Mouse (Mus musculus) left cerebral cortex, adult 9 months (tissue): Measurements from ENCODE around the gene Fut11.
"Not testable (repeated sequence)": the region's sequence is repeated elsewhere in the genome, so short reads cannot be mapped to it uniquely, and the experiment has no call there.

ENCODE experiments used
- DNase-seq, 2 experiments: peaks; one replicate each; pipeline ENCODE4 v3.0.0; 2022; ENCODE audit warnings: low spot score in 2 of 2

Gene Fut11

GRCm38 (mm10) chr14:20674064-20674833, 20.5 kb upstream of the Fut11 start, which contains the start of gene Sec24c:
Sec24c (plus strand) TSS chr14:20674308.
- DNase-seq: peak; percentile 90 to 94

DNA sequence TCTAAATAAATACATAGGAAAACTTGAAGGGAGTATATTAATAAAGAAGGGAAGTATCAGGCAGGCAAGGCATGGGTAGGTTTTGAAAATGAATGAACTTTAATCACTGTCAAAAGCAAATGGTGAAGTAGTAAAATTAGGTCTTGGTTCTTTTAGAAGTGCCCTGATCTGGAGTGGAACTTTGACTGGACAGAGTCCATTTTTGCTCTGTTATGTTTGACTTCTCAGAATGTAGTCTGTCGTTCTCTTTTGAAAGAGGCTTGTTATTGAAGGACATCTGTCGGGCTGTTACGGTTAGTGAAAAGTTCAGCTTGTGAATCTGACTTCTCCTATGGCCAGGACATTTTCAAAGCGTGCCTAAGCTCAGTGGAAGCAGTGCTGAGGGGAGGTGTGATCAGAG, 16.9 kb upstream of the Fut11 start:
- DNase-seq: no peak

- DNase-seq: no peak
Observed at GRCm38 (mm10) chr14:20681742-20682141, 13.0 kb upstream of the Fut11 start.

DNA sequence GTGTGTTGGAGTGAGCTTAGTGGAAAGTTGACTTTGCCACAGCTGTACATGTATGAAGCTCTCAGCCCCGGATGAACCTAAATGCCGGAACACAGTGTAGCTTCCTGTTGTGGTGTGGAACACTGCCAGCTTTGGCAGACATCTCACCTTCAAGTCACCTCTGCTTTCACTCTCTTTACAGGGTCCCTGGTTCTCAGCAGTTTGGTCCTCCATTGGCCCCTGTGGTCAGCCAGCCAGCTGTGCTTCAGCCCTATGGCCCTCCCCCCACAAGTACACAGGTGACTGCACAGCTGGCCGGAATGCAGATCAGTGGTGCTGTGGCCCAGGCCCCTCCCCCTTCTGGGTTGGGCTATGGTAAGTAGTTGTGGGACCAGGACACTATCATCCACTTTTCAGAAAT, 12.3 kb upstream of the Fut11 start:
- DNase-seq: no peak

- peak in 1 of 2 experiments; percentile 40 for DNase-seq
Observed at GRCm38 (mm10) chr14:20686576-20686975, 8.2 kb upstream of the Fut11 start.

DNA sequence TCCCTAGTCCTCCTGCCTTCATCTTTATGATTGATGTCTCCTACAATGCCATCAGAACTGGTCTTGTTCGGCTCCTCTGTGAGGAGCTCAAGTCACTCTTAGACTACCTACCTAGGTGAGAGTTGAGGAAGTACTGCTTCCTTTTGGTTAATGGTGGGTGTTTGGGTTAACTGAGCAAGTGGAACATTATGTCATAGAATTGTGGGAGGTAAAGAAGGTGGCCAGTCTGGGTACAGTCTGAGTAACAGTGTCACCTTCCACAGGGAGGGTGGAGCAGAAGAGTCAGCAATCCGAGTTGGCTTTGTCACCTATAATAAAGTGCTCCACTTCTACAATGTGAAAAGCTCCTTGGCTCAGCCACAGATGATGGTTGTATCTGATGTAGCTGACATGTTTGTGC, 5.8 kb upstream of the Fut11 start:
- no peak for DNase-seq

DNA sequence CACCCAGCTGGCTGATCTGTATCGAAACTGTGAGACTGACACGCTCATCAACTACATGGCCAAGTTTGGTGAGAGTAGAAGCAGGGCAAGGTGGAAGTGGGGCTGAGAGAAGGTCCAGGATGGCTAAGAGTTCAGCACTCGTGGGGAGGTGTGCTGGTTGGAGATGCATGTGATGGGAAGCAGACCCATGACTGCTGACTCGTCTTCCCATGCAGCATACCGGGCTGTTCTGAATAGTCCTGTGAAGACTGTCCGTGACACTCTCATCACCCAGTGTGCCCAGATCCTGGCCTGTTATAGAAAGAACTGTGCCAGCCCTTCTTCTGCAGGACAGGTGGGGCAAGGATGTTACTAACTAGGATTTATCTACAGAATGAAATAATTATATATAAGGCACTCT, 3.0 kb upstream of the Fut11 start:
- no peak for DNase-seq

- DNase-seq: no peak
Observed at GRCm38 (mm10) chr14:20693589-20694101, 1.1 kb upstream of the Fut11 start.

GRCm38 (mm10) chr14:20694185-20694883, 434 bp upstream of the Fut11 start:
- DNase-seq: peak in 1 of 2 experiments; percentile 46

GRCm38 (mm10) chr14:20695761-20696520, 1.2 kb downstream of the Fut11 start:
- DNase-seq: no peak

- peak in 1 of 2 experiments; percentile 72 for DNase-seq
Observed at GRCm38 (mm10) chr14:20696986-20697385, 2.2 kb downstream of the Fut11 start.

GRCm38 (mm10) chr14:20698515-20698914, 3.7 kb downstream of the Fut11 start:
- DNase-seq: no peak

GRCm38 (mm10) chr14:20700362-20700761, 5.6 kb downstream of the Fut11 start:
- DNase-seq: no peak

DNA sequence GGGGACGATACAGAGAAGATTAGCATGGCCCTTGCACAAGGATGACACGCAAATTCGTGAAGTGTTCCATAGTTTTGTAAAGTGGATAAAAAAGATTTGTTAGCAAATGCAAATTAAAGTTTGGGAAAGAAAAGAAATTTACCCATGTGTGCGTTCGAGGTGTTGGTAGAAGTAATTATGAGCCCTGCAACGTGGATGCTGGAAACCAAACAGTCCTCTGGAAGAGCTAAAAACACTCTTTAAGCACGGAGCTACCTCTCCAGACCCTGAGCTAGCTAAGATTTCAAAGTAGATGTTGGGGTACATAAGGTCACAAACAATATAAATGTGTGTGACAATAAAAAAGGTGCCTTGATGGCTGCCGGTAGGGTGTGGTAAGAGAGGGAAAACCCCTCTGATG, 6.8 kb downstream of the Fut11 start:
- DNase-seq: no peak

DNA sequence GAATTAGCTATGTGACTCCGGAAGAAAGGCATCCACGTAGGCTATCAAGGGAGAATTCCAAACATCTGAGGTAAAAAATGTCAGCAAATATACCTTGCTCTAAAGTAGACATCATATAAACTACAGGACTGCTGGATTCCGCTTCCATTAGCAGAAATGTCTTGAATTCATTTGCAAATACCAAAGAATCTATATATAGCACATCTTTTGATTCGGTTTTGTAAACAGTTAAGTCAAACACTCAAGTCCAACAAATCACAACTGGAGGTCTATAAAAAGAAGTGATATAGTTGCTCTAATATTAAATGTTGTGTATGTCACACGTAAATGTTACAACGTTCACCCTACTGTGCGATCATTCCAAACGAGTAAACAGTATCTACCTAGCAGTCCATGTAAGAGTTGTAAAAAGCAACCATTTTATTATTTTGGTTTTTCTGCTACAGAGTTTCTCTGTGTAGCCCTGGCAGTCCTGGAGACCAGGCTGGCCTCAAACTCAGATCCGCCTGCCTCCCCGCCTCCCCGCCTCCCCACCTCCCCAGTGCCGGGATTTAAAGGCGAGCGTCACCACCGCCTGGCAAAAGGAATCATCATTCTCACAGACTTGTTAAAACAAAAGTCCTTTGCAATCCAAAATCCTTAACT, 7.5 kb downstream of the Fut11 start:
- no peak for DNase-seq

GRCm38 (mm10) chr14:20702741-20703381, 8.1 kb downstream of the Fut11 start, which contains the start of gene Chchd1:
Chchd1 (plus strand) TSS chr14:20703006.
- peak in 1 of 2 experiments; percentile 92 for DNase-seq

DNA sequence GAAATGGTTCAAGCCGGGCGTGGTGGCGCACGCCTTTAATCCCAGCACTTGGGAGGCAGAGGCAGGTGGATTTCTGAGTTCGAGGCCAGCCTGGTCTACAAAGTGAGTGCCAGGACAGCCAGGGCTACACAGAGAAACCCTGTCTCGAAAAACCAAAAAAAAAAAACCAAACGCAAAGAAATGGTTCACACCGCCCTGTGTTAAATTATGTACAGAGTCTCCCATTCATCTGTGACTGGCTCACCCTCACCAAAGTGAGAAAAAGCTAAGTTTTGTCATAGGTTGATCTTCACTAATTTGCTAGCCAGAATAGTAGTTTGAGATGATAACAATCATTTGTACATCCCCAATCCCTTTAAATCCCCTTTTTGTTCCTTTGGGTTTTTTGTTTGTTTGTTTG, 8.7 kb downstream of the Fut11 start:
- not testable (repeated sequence) for DNase-seq

- peak; percentile 74 to 89 for DNase-seq
Observed at GRCm38 (mm10) chr14:20707201-20708190, 12.7 kb downstream of the Fut11 start, which contains the start of gene Zswim8. Zswim8 (plus strand) TSS chr14:20707552.

GRCm38 (mm10) chr14:20708239-20708638, 13.5 kb downstream of the Fut11 start:
- DNase-seq: no peak

DNA sequence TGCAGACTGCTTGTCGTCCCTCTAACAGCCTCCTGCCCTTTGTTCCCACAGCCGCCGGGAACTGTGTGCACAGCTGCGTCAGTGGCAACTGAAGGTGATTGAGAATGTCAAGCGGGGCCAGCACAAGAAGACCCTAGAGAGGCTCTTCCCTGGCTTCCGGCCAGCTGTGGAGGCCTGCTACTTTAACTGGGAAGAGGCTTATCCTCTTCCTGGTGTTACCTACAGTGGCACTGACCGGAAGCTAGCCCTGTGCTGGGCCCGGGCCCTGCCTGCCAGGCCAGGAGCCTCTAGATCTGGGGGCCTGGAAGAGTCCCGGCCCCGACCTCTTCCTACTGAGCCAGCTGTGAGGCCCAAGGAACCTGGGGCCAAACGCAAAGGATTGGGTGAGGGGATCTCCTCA, 19.1 kb downstream of the Fut11 start:
- no peak for DNase-seq
